Mouse (Mus musculus) cerebellum, adult 9-11 months (tissue): Measurements from ENCODE around the gene Metrnl.

Source experiments
- DNase-seq: peaks from one replicate; pipeline ENCODE4 v3.0.0; 2022

Metrnl gene

DNA sequence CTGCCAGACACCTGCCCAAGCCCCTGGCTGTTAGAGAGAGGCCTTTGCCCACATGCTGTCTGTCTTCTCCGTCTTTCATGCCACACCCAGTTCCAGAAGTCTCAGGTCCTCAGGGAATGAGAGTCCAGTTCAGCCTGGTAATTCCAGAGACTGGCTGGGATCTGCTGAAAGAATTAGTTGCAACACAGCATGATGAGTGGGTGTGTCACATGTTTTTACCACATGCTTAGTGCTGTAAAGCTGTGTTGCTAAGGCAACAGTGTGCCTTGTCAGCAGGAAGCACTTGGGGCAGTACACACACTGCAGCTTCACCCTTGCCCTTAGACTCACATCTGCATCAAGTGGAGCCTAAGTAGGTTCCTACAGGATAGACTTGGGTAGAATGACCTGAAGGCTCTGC, 40.1 kb downstream of the Metrnl start:
- DNase-seq: no peak

DNA sequence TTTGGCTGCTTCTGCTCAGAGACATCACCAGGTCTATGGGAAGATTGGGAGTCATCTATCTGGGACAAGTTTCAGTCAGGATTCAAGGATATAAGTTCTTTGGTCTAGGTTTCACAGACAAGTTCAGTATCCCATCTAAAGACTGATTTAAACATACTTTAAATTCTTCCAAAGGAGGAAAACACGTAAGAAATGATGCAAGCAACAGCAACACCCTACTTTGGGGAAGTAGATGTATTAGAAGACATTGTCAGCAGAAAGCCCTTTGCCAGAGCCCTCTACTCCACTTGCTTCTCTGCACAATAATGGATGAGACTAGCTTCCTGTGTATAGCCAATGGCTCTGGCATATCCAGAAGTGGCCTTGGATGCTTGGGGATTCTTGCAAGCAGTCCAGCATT, 41.8 kb downstream of the Metrnl start:
- DNase-seq: no peak

DNA sequence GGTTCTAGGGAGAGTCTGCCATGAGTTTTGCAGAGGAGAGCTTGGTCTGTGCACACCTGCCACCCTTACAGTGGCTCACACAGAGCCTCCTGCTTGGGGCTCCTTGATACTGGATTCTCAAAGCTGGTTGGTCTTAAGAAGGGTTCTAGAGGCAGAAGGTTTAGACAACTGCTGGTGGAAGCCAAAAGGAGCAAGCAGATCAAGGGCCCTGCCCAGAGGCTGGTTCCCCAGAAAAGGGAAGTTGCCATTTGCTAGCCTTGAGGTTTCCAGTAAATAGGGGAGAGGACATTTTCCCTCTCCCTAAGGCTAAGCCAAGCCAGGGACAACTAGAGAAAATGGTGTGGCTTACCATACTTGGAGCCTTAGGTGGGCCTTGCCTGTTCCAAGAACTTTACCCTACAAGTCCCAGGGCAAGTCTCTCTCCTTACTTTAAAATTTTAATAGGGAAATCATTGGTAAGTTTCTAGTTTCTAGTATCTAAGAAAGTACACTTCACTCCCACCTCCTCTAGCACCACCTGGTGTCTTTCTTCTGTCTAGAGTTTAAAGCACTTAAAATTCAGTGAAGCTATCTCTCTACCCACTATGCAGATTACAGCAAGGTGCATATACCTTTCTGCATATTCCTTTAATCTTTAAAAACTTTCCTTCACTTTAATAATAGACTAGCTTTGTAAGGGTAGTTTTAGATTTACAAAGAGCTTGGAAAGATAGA, 42.7 kb downstream of the Metrnl start:
- no peak for DNase-seq

DNA sequence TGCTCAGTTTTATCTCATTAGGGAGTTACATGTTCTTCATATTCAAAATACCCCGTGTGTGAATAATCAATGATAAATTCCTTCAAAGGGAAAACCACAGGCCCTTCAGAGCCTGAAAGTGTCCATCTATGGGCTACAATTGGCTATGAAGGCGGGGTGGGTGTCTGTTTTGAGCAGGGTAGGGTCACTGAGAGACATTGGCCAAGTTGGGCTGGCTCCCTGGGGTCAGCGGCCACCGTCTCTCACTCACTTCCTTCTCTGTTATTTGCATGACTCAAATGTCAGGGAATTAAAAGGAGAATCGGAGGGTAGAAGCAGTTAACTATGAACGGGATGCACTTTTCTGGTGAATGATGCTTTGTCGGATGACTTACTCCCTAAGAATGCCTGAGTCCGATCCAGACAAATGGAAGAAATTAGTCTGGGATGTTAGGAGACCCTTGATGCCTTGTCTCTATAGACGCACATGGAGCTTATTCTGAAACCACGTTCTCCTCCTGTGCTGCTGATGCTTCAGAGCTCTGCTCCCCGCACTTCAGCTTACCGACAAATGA, 45.7 kb downstream of the Metrnl start:
- DNase-seq: no peak

DNA sequence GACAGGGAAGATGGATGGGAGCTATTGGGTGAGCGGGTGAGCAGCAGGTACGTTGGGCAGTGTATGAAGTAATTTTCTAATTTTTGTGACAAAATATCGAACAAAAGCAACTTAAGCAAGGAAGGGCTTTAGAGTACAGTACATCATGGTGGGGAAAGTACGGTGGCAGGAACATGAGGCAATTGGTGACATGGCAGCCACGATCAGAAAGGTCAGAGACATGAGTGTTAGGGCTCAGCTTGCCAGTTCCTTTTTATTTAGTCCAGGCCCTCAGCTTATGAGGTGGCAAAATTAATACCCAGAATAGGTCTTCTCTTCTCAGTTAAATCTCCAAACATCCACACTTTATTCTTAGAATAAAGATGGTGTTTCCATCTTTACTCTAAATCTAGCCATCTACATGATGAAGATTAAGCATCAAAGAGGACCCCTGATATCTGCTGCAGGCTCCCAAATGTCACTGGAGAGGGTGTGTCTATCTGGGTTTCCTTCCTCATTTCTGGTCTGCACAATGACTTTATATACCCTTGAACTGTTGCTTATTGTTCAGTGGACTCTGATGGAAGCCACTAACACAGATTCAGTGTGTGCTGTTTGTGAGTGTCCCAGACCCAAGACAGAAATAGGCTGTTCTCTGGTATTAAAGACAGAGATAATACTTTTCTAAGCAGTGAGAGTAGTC, 46.8 kb downstream of the Metrnl start:
- no peak for DNase-seq
